Mouse (Mus musculus): ENCODE results near the gene Vmn1r78.
"Not testable (repeated sequence)": the region's sequence is repeated elsewhere in the genome, so short reads cannot be mapped to it uniquely, and the experiment has no call there.

Gene Vmn1r78

GRCm38 (mm10) chr7:12149957-12150356, at the start of gene Vmn1r78:
Gene Vmn1r78, plus strand, starts transcription at chr7:12150257.
- no peak for DNase-seq

- not testable (repeated sequence) for DNase-seq
Observed at GRCm38 (mm10) chr7:12156463-12156862, 6.4 kb downstream of the Vmn1r78 start.

GRCm38 (mm10) chr7:12170979-12171378, 20.9 kb downstream of the Vmn1r78 start, which contains the start of gene Vmn1r79:
Gene Vmn1r79, plus strand, starts transcription at chr7:12171279.
- DNase-seq = not testable (repeated sequence)

GRCm38 (mm10) chr7:12172926-12173325, 22.9 kb downstream of the Vmn1r78 start:
- not testable (repeated sequence) for DNase-seq

GRCm38 (mm10) chr7:12188986-12189385, 38.9 kb downstream of the Vmn1r78 start, which contains the start of gene Vmn1r80:
Gene Vmn1r80, plus strand, starts transcription at chr7:12189286.
- DNase-seq = no peak

GRCm38 (mm10) chr7:12204141-12204540, 54.1 kb downstream of the Vmn1r78 start:
- no peak for DNase-seq

Measured in thymus, adult 18-20 months (tissue).